Mouse (Mus musculus) kidney, postnatal 10 days (tissue): Measurements from ENCODE around the gene Nudt21.

Experiments
- DNase-seq: peaks from one replicate; pipeline ENCODE4 v3.0.0; 2021; ENCODE audit warnings: mixed read lengths

Gene Nudt21

DNA sequence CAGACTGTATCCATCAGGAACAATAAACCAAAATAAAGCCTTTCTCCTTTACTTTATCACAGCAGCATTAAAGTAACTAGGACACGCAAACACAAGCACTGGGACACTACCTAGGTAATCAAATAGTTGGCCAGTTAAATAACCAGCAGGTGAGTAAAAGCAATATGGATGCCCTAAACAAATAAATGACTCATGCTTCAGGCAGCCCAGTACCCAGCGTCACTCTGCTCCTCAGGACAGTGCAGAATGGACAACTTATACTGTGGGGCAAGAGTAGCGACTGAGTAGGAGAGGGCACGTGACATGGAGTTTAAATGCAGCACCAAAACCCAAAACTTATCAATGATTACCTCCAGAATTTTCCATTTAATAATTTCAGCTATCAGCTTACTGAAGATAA lies 47.1 kb downstream of the Nudt21 start:
- no peak for DNase-seq

DNA sequence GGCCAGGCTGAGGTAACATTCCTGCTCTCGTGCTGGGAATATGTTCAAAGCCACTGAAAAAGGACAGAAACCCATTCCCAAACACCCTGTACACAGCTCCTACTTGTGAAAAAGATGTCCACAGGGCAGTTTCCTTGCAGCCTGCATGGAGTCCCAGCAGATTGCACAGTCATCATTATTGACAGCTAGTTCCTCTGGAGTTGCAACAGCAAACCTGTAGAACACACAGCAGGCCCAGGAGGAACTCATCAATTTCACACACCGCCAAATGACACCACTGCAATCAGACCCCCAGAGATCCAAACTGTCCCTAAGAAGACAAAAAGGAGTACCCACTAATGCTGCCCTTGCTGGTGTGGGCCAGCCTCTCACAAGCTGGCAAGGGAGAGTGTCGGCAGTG lies 52.1 kb downstream of the Nudt21 start:
- DNase-seq, result no peak

DNA sequence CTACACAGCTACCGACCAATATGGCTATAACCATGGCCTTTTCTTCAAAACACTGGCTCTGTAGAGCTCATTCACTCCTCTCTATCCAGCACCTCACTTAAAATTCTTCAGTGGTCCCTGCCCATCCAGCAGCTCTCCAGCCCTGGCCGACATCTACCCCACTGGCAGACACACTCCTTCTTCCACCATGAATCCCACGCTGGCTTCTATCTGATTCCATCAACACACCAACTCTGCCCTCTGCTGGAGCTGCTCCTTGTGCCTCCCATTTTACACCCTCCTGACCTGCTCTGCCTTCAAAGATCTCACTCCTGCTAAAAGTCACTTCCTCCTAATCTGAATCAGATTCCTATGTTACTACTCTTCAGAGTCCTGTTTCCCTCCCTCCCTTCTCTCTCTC lies 53.0 kb downstream of the Nudt21 start:
- DNase-seq, result no peak

DNA sequence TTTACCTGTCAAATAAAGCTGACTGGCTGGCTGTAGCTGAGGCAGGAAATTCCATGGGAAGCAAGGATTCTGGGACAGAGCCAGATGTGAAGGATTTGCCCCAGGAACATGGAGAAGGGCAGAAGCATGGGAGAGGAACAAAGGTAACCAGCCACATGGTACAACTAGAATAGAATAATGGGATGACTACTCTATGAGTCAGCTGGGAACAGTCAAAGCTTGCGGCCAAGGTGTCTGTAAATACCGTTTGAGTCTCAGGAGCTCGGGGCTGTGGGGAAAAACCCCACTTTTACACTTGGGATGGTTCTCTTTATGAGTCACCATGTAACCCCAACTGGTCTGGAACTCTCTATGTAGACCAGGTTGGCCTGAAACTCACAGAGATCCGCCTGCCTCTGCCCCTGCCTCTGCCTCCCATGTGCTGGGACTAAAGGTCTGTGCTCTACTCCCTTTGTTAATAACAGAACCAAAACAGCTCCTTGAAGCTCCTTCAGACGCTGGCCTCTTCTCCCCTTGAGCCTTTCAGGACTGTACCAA lies 55.1 kb downstream of the Nudt21 start:
- DNase-seq, result no peak

- DNase-seq, result no peak
These were observed 56.7 kb downstream of the Nudt21 start for GRCm38 (mm10) chr8:93980141-93980540.

- DNase-seq, result no peak
These were observed 60.2 kb downstream of the Nudt21 start for GRCm38 (mm10) chr8:93976446-93977211.

- DNase-seq, result no peak
These were observed 61.5 kb downstream of the Nudt21 start for GRCm38 (mm10) chr8:93975358-93975757.

GRCm38 (mm10) chr8:93974602-93975186 lies 62.1 kb downstream of the Nudt21 start:
- DNase-seq, result no peak

DNA sequence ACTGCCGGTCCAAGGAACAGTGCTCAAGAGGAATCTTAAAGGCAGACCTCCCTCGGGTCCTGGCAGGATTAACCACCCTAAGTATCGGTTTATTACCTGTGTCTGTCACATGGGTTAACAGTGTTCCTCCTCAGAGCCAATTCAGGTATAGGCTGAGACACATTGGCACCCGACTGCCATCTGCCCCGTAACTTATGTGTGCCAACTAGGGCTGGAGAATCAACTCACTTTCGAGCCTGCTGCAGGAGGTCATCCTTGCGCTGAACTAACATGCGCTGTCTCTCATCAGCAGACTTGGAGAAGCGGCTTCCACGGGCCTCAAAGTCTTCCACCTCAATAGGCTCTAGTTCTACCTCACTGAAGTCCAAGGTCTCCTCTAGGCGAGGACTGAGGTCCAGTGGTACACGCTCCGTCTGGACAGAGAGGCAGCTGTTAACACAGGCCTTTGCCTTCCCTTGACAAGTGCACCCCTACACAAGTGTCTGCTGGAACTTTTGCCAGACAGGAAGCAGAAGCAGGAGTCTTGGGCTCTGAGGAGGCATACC lies 62.9 kb downstream of the Nudt21 start:
- DNase-seq, result no peak

DNA sequence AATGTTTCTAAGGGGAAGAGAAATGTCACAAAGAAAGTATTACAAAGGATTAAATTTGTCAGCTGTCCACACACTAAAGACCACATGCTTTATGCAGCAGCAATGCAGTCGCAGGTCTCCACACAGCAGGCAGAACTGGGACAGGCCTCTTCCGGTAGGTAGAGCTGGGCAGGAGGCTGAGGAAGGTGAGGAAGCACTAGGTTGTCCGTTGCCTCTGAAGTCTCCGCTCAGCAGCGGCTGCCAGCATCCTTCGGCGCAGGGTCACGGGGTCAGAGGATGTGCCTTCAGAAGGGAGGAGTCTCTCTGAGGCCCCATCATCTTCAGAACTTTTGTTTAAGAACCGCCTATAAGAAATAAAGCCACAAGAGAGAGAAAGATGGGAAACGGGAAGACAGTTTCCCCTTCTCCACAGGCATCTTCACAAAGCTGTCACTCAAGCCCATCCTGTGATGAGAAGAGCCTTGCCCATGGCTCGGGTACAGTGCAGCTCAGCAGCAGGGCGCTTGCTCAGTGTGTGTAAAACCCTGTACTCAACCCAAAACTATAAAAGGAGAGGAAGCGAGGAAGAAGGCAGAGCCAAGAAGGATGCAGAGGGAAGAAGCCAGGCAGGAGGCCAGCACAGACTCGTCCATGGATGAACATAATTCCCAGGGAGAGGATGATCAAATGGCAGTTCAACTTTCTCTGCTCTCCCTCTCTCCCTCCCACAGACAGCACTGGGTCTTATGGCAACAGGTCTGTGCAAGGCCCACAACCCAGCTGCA lies 63.7 kb downstream of the Nudt21 start:
- DNase-seq, result peak; percentile 23

DNA sequence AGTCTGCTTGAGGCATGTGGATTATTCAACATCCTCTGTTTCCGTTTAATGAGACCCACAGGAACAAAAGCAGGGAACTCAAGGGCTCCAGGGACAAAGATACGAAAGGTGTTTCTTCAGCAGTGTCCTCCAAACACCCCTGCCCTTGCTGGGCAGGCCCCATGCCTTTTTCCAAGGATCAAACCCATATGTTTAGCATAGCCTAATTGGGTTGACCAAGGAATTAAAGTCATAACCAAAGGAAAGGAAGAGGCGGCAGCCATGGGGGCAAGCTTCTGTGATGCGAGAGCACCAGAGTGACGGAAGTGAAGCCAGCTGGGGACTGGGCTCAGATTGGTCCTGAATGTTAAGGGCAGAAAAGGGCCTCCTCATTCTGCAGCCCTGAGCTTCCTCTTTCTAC lies 64.6 kb downstream of the Nudt21 start:
- no peak for DNase-seq

DNA sequence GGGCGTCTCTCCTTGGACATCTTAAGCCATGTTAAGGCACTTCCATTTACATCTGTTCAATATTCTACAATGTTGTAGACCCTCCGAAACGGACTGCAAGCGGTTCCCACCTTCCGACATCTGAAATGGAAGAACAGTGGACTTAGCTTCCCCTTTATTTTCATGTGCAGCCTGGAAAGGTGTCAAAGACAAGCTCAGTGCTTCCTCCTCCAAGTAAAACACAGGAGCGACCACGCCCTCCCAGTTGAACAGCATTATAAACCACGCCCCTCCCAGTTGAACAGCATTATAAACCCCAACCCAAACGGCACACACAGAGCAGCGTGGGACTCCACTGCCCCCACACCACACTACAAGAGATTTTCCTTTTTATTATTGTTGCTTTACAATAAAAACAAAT lies 65.4 kb downstream of the Nudt21 start:
- DNase-seq, result no peak

GRCm38 (mm10) chr8:93969626-93970340 lies 67.0 kb downstream of the Nudt21 start:
- no peak for DNase-seq

DNA sequence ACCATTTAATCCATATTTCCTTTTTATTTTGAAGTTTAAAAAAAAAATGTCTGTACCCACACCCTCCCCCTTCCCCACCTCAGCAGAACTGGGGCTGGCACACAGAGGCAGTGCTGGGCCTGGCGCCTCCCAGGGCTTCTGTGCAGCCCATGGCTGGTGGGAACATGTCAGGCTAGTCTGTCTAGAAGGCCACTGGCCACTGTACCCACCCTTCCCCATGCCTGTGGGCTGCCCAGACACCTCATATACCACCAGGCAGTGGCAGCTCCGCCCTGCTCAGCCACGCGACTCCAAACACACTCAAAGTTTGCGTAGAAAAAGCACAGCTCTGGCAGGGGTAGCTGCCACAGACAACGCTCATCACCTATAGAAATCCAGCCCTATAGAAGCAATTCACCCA lies 68.5 kb downstream of the Nudt21 start:
- no peak for DNase-seq
